Mouse (Mus musculus): ENCODE results near the gene Olfr1357. TPM values are rescaled to one million over a fixed set of nuclear protein-coding genes. Genes with fewer than 3 reads are reported as not detected.

The Olfr1357 gene
- total RNA-seq, 2 experiments from 2014 or later: not detected

GRCm38 (mm10) chr10:78583939-78584338 lies 33.9 kb downstream of the Olfr1357 start:
- intact Hi-C loops (cut with DNase I): no loop called here
- DNase-seq: no peak

- no peak for DNase-seq
- intact Hi-C loops (cut with DNase I): no loop called here
These were observed 34.5 kb downstream of the Olfr1357 start for GRCm38 (mm10) chr10:78583347-78583746.

GRCm38 (mm10) chr10:78581121-78581520 lies 36.8 kb downstream of the Olfr1357 start:
- DNase-seq: no peak
- intact Hi-C loops (cut with DNase I): no loop called here

- intact Hi-C loops (cut with DNase I): loop anchor here (5.0 to 10.0 kb wide), 2 partner anchors 116 to 393 kb away; partner anchors contain the start of genes Pdxk and Pwp2
These were observed 39.7 kb downstream of the Olfr1357 start for GRCm38 (mm10) chr10:78578204-78578603.

GRCm38 (mm10) chr10:78576435-78577184 lies 41.3 kb downstream of the Olfr1357 start:
- DNase-seq: no peak
- intact Hi-C loops (cut with DNase I): loop anchor here (5.0 to 10.0 kb wide), 2 partner anchors 114 to 392 kb away; partner anchors contain the start of genes Pdxk and Pwp2

More at GRCm38 (mm10) chr10:78578204-78578603, 39.7 kb downstream of the Olfr1357 start:
- no peak for DNase-seq

- intact Hi-C loops (cut with DNase I): loop anchor here (1.0 to 10.0 kb wide), 3 partner anchors 16 to 391 kb away; partner anchors contain the start of genes Pdxk, Pwp2 and Syde1
These were observed 42.2 kb downstream of the Olfr1357 start for GRCm38 (mm10) chr10:78575690-78576089.

GRCm38 (mm10) chr10:78575105-78575632 lies 42.7 kb downstream of the Olfr1357 start:
- no peak for DNase-seq
- intact Hi-C loops (cut with DNase I): loop anchor here (1.0 to 10.0 kb wide), 3 partner anchors 16 to 390 kb away; partner anchors contain the start of genes Pdxk, Pwp2 and Syde1

More at GRCm38 (mm10) chr10:78575690-78576089, 42.2 kb downstream of the Olfr1357 start:
- DNase-seq: peak; percentile 38 to 46

GRCm38 (mm10) chr10:78574250-78575104 lies 43.4 kb downstream of the Olfr1357 start, which contains the start of gene Ilvbl:
Gene Ilvbl (plus strand): TSS chr10:78574346.
- intact Hi-C loops (cut with DNase I): loop anchor here (1.0 to 10.0 kb wide), 3 partner anchors 17 to 390 kb away; partner anchors contain the start of genes Pdxk, Pwp2 and Syde1
- peak; percentile 92 to 94 for DNase-seq

- intact Hi-C loops (cut with DNase I): loop anchor here (10.0 kb wide), 1 partner anchor 388 kb away; the partner anchor contains the start of gene Pwp2
- DNase-seq: no peak
These were observed 44.6 kb downstream of the Olfr1357 start for GRCm38 (mm10) chr10:78573226-78573625.

GRCm38 (mm10) chr10:78570897-78571296 lies 47.0 kb downstream of the Olfr1357 start:
- no peak for DNase-seq
- intact Hi-C loops (cut with DNase I): loop anchor here (10.0 kb wide), 1 partner anchor 386 kb away; the partner anchor contains the start of gene Pwp2

GRCm38 (mm10) chr10:78570416-78570815 lies 47.5 kb downstream of the Olfr1357 start:
- intact Hi-C loops (cut with DNase I): loop anchor here (10.0 kb wide), 1 partner anchor 386 kb away; the partner anchor contains the start of gene Pwp2
- no peak for DNase-seq

- intact Hi-C loops (cut with DNase I): loop anchor here (10.0 kb wide), 1 partner anchor 385 kb away; the partner anchor contains the start of gene Pwp2
- no peak for DNase-seq
These were observed 48.2 kb downstream of the Olfr1357 start for GRCm38 (mm10) chr10:78569686-78570085.

- intact Hi-C loops (cut with DNase I): no loop called here
- DNase-seq: no peak
These were observed 48.7 kb downstream of the Olfr1357 start for GRCm38 (mm10) chr10:78569191-78569590.

- intact Hi-C loops (cut with DNase I): no loop called here
- no peak for DNase-seq
These were observed 52.8 kb downstream of the Olfr1357 start for GRCm38 (mm10) chr10:78565070-78565469.

Other genes with a start within 250 kb of the Olfr1357 start
- gene Rrp1, start 205.0 kb downstream of the Olfr1357 start, total RNA-seq (2021): 100 to 1,000 TPM in 1 of 2 experiments, 10 to 100 TPM in 1; 100.0 to 104 TPM
- 10 to 100 TPM; 31.2 to 36.3 TPM for gene Cstb, start 192.4 kb downstream of the Olfr1357 start, total RNA-seq (2021)
- 10 to 100 TPM; 10.2 to 11.1 TPM for gene Pdxk, start 153.1 kb downstream of the Olfr1357 start, total RNA-seq (2021)
- gene Olfr1358, start 100.6 kb downstream of the Olfr1357 start, total RNA-seq (2021): not detected
- 10 to 100 TPM; 44.4 to 45.9 TPM for gene Ilvbl, start 43.7 kb downstream of the Olfr1357 start, total RNA-seq (2021)
- gene Syde1, start 26.1 kb downstream of the Olfr1357 start, total RNA-seq (2021): 10 to 100 TPM; 15.0 to 15.1 TPM
- not detected for gene Casp14, start 100.2 kb upstream of the Olfr1357 start, total RNA-seq (2021)
- not detected for gene Ccdc105, start 135.0 kb upstream of the Olfr1357 start, total RNA-seq (2021)
- under 1 TPM in 1 of 2 experiments, not detected in 1; 0.10 TPM for gene Slc1a6, start 162.4 kb upstream of the Olfr1357 start, total RNA-seq (2021)
- not detected for gene Olfr1356, start 234.1 kb upstream of the Olfr1357 start, total RNA-seq (2021)

Data from heart, postnatal 14 days (tissue).